Mouse (Mus musculus) ES-Bruce4 (cell line): ENCODE measurements around the gene Tnk1. TPM values are rescaled to one million over a fixed set of nuclear protein-coding genes. Genes with fewer than 3 reads are reported as not detected.

Experiments used
- H3K27ac ChIP-seq: 2 replicates; pipeline ENCODE4 v1.5.1; 2012; ENCODE audit warnings: low read length, inconsistent platforms; ENCODE audit not compliant: insufficient read depth
- H3K27me3 ChIP-seq: 2 replicates; pipeline ENCODE4 v1.6.1; 2012; ENCODE audit warnings: mild to moderate bottlenecking, low read length, inconsistent platforms; ENCODE audit not compliant: control insufficient read depth, poor library complexity, insufficient read depth, severe bottlenecking
- H3K36me3 ChIP-seq: 2 replicates; pipeline ENCODE4 v1.6.1; 2012; ENCODE audit warnings: inconsistent platforms, mild to moderate bottlenecking, low read length, moderate library complexity; ENCODE audit not compliant: control insufficient read depth, poor library complexity, insufficient read depth, severe bottlenecking
- H3K4me1 ChIP-seq: one replicate; pipeline ENCODE4 v1.8.1; 2011; ENCODE audit warnings: low read length; ENCODE audit not compliant: control insufficient read depth, insufficient read depth
- H3K4me3 ChIP-seq: 2 replicates; pipeline ENCODE4 v1.5.1; 2011; ENCODE audit warnings: low read depth, mild to moderate bottlenecking, low read length
- H3K9ac ChIP-seq: 2 replicates; pipeline ENCODE4 v1.6.1; 2012; ENCODE audit warnings: low read depth, mild to moderate bottlenecking, inconsistent platforms; ENCODE audit not compliant: poor library complexity, severe bottlenecking
- H3K9me3 ChIP-seq: replicated peaks from 2 replicates; pipeline ENCODE4 v1.6.1; 2012; ENCODE audit warnings: mild to moderate bottlenecking, low read length, inconsistent platforms; ENCODE audit not compliant: control insufficient read depth, poor library complexity, insufficient read depth, severe bottlenecking
- CTCF ChIP-seq: IDR thresholded peaks from one replicate; pipeline ENCODE4 v1.8.1; 2011; ENCODE audit warnings: low read depth, low read length
- EP300 ChIP-seq: IDR thresholded peaks from 2 replicates; pipeline ENCODE4 v1.6.1; 2011; ENCODE audit warnings: low read depth, low read length; ENCODE audit not compliant: insufficient read depth
- POLR2A ChIP-seq: IDR thresholded peaks from one replicate; pipeline ENCODE4 v1.8.1; 2011; ENCODE audit warnings: low read length; ENCODE audit not compliant: insufficient read depth
- polyA plus RNA-seq: library from polyadenylated mRNA; stranded (reverse); fragments of >200 nt; gene quantifications from 2 replicates; pipeline ENCODE4 v1.2.4, GENCODE M21; 2011; ENCODE audit warnings: low read depth; ENCODE audit not compliant: missing spikeins, insufficient read depth, insufficient read length

Gene Tnk1
- polyA plus RNA-seq, 1 experiment: 15.6 TPM

DNA sequence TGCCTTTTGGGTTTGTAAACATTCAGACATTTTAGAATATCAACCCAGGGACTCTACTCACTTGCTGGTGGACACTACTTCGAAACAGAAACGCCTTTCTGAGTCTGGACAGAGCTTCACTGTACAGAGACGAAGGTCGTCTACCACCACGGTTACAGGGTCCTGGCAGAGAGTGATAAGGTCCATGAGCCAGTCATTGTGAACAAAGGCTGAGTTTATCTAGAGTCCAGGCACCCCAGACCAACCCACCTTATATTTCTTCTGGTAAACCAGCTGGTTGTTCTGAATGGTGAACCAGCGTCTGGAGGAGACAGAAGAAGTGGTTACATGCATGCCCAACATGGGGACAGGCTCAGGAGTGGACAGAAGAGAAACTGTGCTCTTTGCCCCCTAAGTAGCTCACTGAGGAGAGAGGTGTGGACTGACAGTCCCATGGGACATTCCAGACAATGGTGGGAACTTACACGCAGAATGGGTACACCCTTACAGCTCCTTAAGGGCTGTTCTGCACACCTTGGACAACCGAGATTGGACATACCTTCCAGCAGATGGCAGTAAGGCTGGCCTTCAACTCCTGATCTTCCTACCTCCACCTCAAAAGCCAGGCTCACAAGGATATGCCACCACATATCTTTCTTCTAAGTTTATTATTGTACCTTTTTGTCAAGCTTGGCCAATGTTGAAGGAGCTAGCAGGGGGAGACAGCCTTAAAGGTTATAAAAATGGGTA, 28.5 kb upstream of the Tnk1 start:
- Histone ChIP-seq H3K4me3 (no peak overlapping the region), H3K9me3 (no peaks in the 10 kb centered on the region), H3K36me3 (no peaks in the 10 kb centered on the region), H3K27ac (no peak overlapping the region), H3K27me3 (no peaks in the 10 kb centered on the region), H3K4me1 (no peaks in the 10 kb centered on the region), H3K9ac (no peak overlapping the region)
- TF ChIP-seq CTCF (peak; percentile 60), POLR2A (no peak)

DNA sequence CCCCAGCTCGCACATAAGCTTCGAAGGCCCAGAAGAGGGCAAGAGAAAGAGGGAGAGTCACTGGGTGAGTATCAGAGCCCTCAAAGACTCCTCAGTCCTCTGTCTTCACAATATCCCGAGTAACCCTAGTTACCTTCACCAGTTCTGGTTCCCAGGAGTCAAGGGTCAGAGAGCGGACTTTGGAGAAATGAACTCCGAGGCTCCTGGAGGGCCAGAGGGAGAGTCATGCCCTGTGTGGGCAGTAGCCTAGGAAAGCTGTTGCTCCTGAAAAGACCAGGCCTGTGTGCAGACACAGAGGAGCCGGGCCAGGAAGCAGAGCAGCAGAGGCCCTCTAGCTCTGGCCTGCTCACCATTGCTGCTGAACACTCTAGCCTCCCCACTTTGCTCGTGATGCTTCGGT, 26.1 kb upstream of the Tnk1 start:
- H3K4me3 ChIP-seq: no peak overlapping the region
- no peak overlapping the region for H3K27ac ChIP-seq
- no peaks in the 10 kb centered on the region for H3K27me3 ChIP-seq
- no peaks in the 10 kb centered on the region for H3K9me3 ChIP-seq
- H3K36me3 ChIP-seq: no peaks in the 10 kb centered on the region
- TF ChIP-seq EP300: no peak
- TF ChIP-seq POLR2A: no peak
- TF ChIP-seq CTCF: no peak
- no peak overlapping the region for H3K9ac ChIP-seq
- H3K4me1 ChIP-seq: no peaks in the 10 kb centered on the region

DNA sequence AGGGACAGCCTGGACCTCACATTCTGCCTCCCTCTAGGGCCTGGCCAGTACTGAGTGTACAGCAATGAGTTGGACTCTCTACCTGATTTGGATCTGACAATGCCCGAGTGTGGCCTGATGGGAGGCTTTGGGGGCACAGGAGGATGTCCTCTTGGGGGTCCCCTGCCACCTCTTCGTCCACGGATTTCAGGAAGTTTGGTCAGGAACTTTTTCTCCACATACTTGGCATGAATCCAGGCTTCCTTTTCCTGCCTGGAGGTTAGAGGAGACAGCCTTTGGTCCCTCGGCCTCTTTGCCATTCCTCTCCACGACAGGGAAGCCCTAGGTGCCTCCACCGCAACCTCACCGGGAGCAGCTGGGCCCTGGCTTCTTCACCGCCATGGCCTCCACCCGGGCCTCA, 25.7 kb upstream of the Tnk1 start:
- Histone ChIP-seq H3K27ac (no peak overlapping the region), H3K9ac (no peak overlapping the region), H3K4me1 (no peaks in the 10 kb centered on the region), H3K27me3 (no peaks in the 10 kb centered on the region), H3K4me3 (no peak overlapping the region), H3K36me3 (no peaks in the 10 kb centered on the region), H3K9me3 (no peaks in the 10 kb centered on the region)
- TF ChIP-seq EP300: no peak
- TF ChIP-seq CTCF: no peak

DNA sequence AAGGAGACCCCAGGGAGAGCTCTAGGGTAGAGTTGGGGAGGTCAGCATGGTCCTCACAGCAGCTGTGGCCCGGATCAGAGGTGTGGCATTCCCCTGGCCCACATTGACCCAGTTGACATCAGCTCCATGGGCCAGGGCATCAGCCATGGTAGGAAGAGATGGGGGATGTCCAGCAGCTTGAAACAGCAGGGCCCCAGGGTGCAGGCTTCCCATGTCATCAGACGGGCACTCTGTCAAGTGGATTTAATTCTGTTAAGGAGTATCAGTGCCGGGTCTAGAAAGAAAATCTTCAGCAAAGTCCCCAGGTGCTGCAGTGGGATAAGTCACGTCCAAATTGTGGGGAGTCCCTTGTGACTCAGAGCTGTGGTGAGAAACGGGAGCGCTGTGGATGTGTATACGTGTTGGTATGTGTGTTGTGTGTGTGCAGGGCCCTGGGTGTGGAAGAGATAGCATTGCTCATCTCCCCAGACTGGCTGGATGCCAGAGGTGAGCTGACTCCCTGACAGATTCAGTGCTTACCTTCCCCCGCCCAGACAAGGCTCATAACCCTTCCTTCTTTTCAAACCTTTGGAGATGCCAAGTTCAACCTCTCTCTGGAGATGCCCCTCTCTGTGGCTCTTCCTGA, 25.1 kb upstream of the Tnk1 start:
- Histone ChIP-seq H3K4me3 (no peak overlapping the region), H3K27me3 (no peaks in the 10 kb centered on the region), H3K9me3 (no peaks in the 10 kb centered on the region), H3K9ac (no peak overlapping the region), H3K27ac (no peak overlapping the region), H3K36me3 (no peaks in the 10 kb centered on the region), H3K4me1 (no peaks in the 10 kb centered on the region)
- TF ChIP-seq POLR2A: no peak
- TF ChIP-seq CTCF: no peak
- TF ChIP-seq EP300: no peak

DNA sequence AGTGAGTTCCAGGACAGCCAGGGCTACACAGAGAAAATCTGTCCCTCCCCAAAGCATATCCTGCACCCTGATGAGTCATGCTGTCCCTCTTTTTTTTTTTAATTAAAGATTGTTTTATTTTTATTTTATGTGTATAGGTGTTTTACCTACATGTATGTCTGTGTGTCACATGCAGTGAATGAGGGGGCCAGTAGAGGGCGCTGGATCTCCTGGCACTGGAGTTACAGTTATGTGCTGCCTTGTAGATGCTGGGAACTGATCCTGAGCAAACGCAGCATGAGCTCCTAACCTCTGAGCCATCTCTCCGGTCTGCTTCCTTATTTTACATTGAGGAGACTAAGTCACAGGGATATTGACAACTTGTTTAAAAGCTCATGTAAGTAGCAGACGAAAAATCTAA, 24.5 kb upstream of the Tnk1 start:
- Histone ChIP-seq H3K4me3 (no peak overlapping the region), H3K36me3 (no peaks in the 10 kb centered on the region), H3K27me3 (no peaks in the 10 kb centered on the region), H3K27ac (no peak overlapping the region), H3K9me3 (no peaks in the 10 kb centered on the region), H3K4me1 (peaks cover 1% of the 10 kb centered on the region), H3K9ac (no peak overlapping the region)
- TF ChIP-seq POLR2A: no peak
- no peak for TF ChIP-seq EP300
- peak; percentile 88 for TF ChIP-seq CTCF

DNA sequence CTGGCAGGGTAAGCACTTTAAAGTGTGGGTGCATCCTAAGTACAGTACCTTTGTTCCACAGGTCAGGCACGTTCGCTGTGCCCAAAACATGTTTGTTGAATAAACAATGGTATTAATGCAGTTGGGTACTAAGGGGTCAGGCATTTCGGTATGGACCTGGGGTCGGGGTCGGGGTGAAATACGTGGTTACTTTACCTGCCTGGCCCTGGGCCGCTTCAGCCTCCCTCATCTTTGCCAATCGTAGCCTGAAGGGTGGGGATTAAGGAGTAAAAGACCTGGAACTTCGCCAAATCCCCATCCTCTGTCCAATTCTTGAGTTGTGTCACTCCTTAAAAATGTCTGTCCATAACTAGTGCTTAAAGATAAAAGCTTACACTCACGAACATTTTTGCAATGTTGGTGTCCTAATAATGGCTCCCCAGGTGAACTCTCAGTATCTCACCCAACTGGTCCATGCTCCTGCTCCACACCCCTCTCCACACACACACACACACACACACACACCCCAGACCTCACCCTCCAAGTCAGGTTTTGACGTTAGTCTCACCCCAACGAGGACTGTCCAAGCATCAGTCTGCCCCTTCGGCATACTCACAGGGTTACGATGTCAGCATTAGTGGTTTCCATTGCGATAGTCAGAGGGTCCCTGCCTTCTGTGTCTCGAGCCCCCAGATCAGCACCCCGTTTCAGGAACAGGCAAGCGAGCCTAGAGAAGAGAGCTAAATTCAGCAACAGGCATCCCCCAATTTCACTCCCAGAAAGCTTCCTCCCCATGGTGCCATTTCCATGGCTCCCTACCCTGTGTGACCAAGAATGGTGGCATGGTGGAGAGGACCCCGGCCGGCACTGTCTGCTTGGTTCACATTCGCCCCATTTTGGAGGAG, 23.5 kb upstream of the Tnk1 start:
- Histone ChIP-seq H3K27ac (peak overlapping the region; percentile 21; the same call in 1 of the 2 replicates), H3K36me3 (no peaks in the 10 kb centered on the region), H3K9me3 (no peaks in the 10 kb centered on the region), H3K27me3 (no peaks in the 10 kb centered on the region), H3K9ac (peak overlapping the region; percentile 49), H3K4me3 (peak overlapping the region; percentile 81), H3K4me1 (peaks cover 1% of the 10 kb centered on the region)
- TF ChIP-seq POLR2A: no peak
